Mouse (Mus musculus) liver, embryonic 15.5 days (tissue): ENCODE results near the gene Bpifc. TPM values are rescaled to one million over a fixed set of nuclear protein-coding genes. Genes with fewer than 3 reads are reported as not detected.

Source experiments
- ATAC-seq: fragments of 200-750 bp; cut with Nextera tagmentation; 2 replicates; pipeline ENCODE4 v1.8.0; 2017; ENCODE audit warnings: moderate number of reproducible peaks, mild to moderate bottlenecking, moderate library complexity; ENCODE audit not compliant: insufficient read depth
- H3K27ac ChIP-seq: fragments of 300-500 bp; sonication (generic); replicated peaks from 2 replicates; pipeline ENCODE4 v1.5.1; 2015; ENCODE audit warnings: mild to moderate bottlenecking, inconsistent platforms
- H3K27me3 ChIP-seq: fragments of 300-500 bp; sonication (generic); 2 replicates; pipeline ENCODE4 v1.6.1; 2015; ENCODE audit warnings: mild to moderate bottlenecking, inconsistent platforms
- H3K36me3 ChIP-seq: fragments of 300-500 bp; sonication (generic); replicated peaks from 2 replicates; pipeline ENCODE4 v1.6.1; 2015; ENCODE audit warnings: moderate library complexity, mild to moderate bottlenecking, inconsistent platforms
- H3K4me1 ChIP-seq: fragments of 300-500 bp; sonication (generic); replicated peaks from 2 replicates; pipeline ENCODE4 v1.6.1; 2015; ENCODE audit warnings: inconsistent platforms
- H3K4me2 ChIP-seq: fragments of 300-500 bp; sonication (generic); 2 replicates; pipeline ENCODE4 v1.6.1; 2015; ENCODE audit warnings: moderate library complexity, mild to moderate bottlenecking, inconsistent platforms
- H3K4me3 ChIP-seq: fragments of 300-500 bp; sonication (generic); replicated peaks from 2 replicates; pipeline ENCODE4 v1.5.1; 2015; ENCODE audit warnings: mild to moderate bottlenecking, inconsistent platforms
- H3K9ac ChIP-seq: fragments of 300-500 bp; sonication (generic); 2 replicates; pipeline ENCODE4 v1.6.1; 2015; ENCODE audit warnings: moderate library complexity, mild to moderate bottlenecking, inconsistent platforms
- H3K9me3 ChIP-seq: fragments of 300-500 bp; sonication (generic); replicated peaks from 2 replicates; pipeline ENCODE4 v1.6.1; 2016; ENCODE audit warnings: inconsistent platforms
- WGBS: fragments of 180-500 bp; shearing (Covaris S2); methylation state at CpG from one replicate; pipeline ENCODE4 v1.1.7; 2015; ENCODE audit warnings: mixed read lengths; ENCODE audit not compliant: insufficient replicate concordance; 5-methylcytosine and 5-hydroxymethylcytosine counted together
- polyA plus RNA-seq: library from polyadenylated mRNA; unstranded; fragments of >200 nt; fragmentation: Nextera tagmentation; extraction: Ambion mirVana; gene quantifications from 2 replicates; pipeline ENCODE4 v1.2.1, GENCODE M21; 2015

The Bpifc gene
- polyA plus RNA-seq, 1 experiment from 2014 or later, result 0.03 TPM

DNA sequence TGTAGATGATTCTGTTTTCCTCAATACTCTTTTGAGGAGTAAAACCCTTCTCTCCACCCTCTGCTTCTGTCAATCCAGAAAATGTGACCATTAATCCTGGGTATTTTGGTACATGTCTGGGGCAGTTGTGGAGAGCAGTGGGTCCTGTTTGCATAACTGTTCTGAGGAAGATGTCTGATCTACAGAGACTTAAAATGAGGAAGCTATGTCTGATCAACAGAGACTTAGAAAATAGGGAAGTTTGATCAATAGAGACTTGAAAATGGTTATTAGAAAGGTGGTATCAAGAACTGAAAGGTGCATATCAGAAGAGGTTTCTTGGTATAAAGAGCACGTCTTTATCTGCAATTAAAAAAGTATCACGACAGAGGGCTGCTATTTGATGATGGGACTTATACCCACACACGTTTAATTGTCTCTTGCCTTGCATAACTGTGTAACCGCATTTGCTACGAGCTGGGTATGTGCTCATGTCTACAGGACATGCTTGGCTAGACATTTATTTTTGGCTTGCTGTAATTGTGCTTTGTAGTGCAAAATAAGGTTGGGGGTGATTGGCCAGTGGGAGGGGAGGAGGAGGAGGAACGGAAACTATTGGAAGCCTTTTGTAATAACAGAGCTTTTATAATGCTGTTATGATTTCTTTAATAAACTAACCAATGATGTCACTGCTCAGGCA lies 59.8 kb downstream of the Bpifc start:
- H3K27me3 ChIP-seq, result no peaks in the 10 kb centered on the region
- H3K9me3 ChIP-seq, result no peaks in the 10 kb centered on the region
- H3K4me2 ChIP-seq, result no peak overlapping the region
- ATAC-seq, result no peak
- WGBS, result 72% methylated on average over 6 of the region's 6 CpGs
- H3K4me1 ChIP-seq, result peaks cover 6% of the 10 kb centered on the region
- H3K36me3 ChIP-seq, result peaks cover 83% of the 10 kb centered on the region
- H3K4me3 ChIP-seq, result no peak overlapping the region
- no peak overlapping the region for H3K27ac ChIP-seq
- no peak overlapping the region for H3K9ac ChIP-seq

GRCm38 (mm10) chr10:85948483-85949196 lies 63.1 kb downstream of the Bpifc start:
- no peak for ATAC-seq
- Histone ChIP-seq H3K27ac (no peak overlapping the region), H3K36me3 (peaks cover 93% of the 10 kb centered on the region), H3K4me3 (no peak overlapping the region), H3K9me3 (no peaks in the 10 kb centered on the region), H3K4me2 (no peak overlapping the region), H3K4me1 (no peaks in the 10 kb centered on the region), H3K27me3 (no peaks in the 10 kb centered on the region), H3K9ac (no peak overlapping the region)
- 85% methylated on average over 8 of the region's 8 CpGs for WGBS

DNA sequence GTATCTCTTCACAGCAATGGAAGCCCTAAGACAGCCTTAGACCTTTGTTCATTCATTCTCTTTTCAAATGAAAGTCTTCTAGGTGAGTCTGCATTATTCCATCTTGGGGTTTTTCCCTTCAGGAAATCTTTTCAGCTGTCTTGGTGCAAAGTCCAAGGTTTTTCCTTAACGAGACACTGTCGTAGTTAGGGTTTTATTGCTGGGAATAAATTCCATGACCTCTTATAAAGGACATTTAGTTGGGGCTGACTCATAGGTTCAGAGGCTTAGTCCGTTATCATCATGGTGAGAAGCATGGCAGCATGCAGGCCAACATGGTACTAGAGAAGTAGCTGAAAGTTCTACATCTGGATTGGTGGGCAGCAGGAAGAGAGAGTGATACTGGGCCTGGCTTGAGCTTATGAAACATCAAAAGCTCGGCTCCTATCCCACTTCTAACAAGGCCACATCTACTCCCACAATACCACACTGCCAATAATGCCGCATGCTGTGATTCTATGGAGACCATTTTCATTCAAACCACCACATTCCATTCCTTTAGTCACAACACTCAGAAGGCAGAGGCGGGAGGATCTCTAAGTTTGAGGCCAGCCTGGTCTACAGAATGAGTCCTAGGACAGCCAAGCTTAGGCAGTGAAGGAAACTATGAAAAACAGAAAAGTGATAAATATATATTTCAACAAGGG lies 75.3 kb downstream of the Bpifc start:
- no peak for ATAC-seq
- H3K9ac ChIP-seq, result no peak overlapping the region
- 80% methylated on average over 6 of the region's 6 CpGs for WGBS
- H3K27me3 ChIP-seq, result peaks cover 2% of the 10 kb centered on the region; the same call in 1 of the 2 replicates
- no peak overlapping the region for H3K27ac ChIP-seq
- no peak overlapping the region for H3K4me3 ChIP-seq
- H3K4me2 ChIP-seq, result no peak overlapping the region
- H3K36me3 ChIP-seq, result peaks cover 52% of the 10 kb centered on the region
- no peaks in the 10 kb centered on the region for H3K9me3 ChIP-seq
- H3K4me1 ChIP-seq, result no peaks in the 10 kb centered on the region

GRCm38 (mm10) chr10:85929962-85930361 lies 81.7 kb downstream of the Bpifc start:
- WGBS, result 66% methylated on average over 11 of the region's 11 CpGs
- no peak overlapping the region for H3K4me3 ChIP-seq
- no peaks in the 10 kb centered on the region for H3K9me3 ChIP-seq
- H3K27me3 ChIP-seq, result peaks cover 55% of the 10 kb centered on the region
- no peak overlapping the region for H3K9ac ChIP-seq
- no peak overlapping the region for H3K27ac ChIP-seq
- no peak for ATAC-seq
- H3K4me1 ChIP-seq, result peaks cover 11% of the 10 kb centered on the region
- H3K36me3 ChIP-seq, result no peaks in the 10 kb centered on the region
- no peak overlapping the region for H3K4me2 ChIP-seq

DNA sequence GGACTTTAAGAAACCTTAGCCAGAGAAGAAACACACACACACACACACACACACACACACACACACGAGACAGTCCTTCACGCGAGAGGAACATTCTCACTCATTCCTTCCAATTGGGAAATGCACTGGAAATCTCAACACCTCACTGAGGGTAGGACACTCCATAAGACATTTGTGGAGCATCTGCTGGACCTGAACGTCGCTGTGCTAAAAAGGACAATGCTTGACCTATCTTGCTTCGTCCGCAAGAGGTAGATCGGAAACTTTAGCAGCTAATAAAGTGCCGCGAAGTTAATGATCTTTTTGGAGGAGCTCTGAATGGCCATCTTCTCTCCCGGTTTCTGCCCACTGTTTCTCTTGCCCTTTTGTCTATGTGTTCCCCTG lies 82.5 kb downstream of the Bpifc start:
- no peaks in the 10 kb centered on the region for H3K36me3 ChIP-seq
- H3K4me2 ChIP-seq, result no peak overlapping the region
- H3K27ac ChIP-seq, result no peak overlapping the region
- H3K4me3 ChIP-seq, result no peak overlapping the region
- no peaks in the 10 kb centered on the region for H3K9me3 ChIP-seq
- H3K4me1 ChIP-seq, result peaks cover 11% of the 10 kb centered on the region
- no peak for ATAC-seq
- 46% methylated on average over 11 of the region's 11 CpGs for WGBS
- H3K9ac ChIP-seq, result no peak overlapping the region
- peaks cover 55% of the 10 kb centered on the region for H3K27me3 ChIP-seq

DNA sequence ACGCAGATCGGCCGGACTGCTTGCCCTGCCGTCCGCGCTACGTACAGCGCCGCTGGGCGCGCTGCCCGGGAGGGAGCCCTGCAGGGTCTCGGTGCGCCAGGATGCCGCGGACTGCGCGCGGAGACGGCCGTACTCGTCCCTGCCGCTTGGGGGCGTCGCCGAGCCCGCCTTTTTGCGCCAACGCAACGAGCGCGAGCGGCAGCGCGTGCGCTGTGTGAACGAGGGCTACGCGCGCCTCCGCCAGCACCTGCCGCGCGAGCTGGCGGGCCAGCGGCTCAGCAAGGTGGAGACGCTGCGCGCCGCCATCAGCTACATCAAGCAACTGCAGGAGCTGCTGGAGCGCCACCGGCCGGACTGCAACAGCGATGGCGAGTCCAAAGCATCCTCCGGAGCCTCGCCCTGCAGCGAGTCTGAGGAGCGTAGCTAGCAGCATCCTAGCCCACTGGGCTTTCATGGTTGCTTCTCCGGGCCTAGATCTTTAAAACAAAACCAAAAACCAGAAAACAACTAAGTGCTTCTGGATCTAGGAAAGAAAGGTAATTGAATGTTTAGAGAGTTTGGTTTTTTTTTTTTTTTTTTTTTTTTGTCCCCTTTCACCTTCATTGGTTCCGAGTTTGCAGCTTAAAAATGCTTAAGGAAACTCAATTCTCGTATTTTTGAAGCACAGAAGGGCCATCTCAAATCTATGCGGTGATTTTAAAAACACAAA lies 83.0 kb downstream of the Bpifc start:
- H3K4me2 ChIP-seq, result peak overlapping the region; percentile 79
- H3K36me3 ChIP-seq, result no peaks in the 10 kb centered on the region
- no peak; the same call in 1 of the 2 replicates for ATAC-seq
- peaks cover 60% of the 10 kb centered on the region for H3K27me3 ChIP-seq
- H3K9ac ChIP-seq, result no peak overlapping the region; the same call in 1 of the 2 replicates
- no peak overlapping the region for H3K27ac ChIP-seq
- peak overlapping the region; percentile 52 for H3K4me3 ChIP-seq
- H3K9me3 ChIP-seq, result no peaks in the 10 kb centered on the region
- peaks cover 11% of the 10 kb centered on the region for H3K4me1 ChIP-seq
- WGBS, result 1% methylated on average over 60 of the region's 63 CpGs

DNA sequence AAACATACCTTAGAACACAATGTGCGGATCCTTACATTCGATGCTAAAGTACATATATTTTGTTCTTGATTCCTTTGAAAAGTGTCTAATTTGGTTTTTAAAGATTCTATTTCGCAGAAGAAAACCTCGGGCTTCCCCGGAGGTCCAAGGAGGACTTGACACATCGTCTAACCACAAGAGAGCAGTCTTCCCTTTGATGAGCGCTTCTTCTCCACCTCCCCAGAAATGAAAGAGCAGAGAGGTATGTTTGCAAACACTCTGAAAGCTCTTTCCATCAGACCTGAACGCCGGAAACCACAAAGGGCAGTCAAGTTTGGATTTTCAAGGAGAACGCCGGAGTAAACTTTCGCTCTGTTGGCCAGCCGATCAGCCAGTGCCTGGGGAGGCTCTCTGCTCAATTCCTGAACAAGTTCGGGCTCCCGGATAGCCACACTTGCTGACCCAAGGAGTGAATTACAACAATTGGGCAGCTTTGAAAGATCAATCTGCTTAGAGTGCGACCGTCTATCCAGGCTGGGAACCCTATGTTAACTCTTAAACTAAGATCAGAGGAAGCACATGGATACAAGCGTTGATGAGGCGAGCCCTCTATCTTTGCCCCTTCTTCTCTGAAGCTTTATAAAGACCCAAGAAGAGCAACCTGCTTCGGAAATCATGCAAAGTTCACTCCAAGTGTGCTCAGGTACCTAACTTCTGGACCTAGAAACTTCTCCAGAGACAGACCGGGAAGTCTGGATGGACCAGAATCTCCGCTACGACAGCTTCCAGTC lies 83.8 kb downstream of the Bpifc start, which contains the start of gene Ascl4:
Ascl4 (plus strand) TSS at position 6 of the 770 bp plus-strand sequence.
- peak within 1 kb of the TSS; percentile 79 for H3K4me2 ChIP-seq
- no peak within 1 kb of the TSS; the same call in 1 of the 2 replicates for H3K9ac ChIP-seq
- H3K27me3 ChIP-seq, result peaks cover 67% of the 10 kb centered on the region
- H3K4me3 ChIP-seq, result peak within 1 kb of the TSS; percentile 52
- no peak within 1 kb of the TSS for H3K27ac ChIP-seq
- H3K4me1 ChIP-seq, result peaks cover 11% of the 10 kb centered on the region
- no peaks in the 10 kb centered on the region for H3K36me3 ChIP-seq
- no peak for ATAC-seq
- no peaks in the 10 kb centered on the region for H3K9me3 ChIP-seq
- WGBS, result 2% methylated on average over 23 of the region's 23 CpGs

- no peaks in the 10 kb centered on the region for H3K9me3 ChIP-seq
- peak within 1 kb of the TSS; percentile 78 for H3K4me3 ChIP-seq
- under 1% methylated on average over 79 of the region's 90 CpGs for WGBS
- H3K27ac ChIP-seq, result peak within 1 kb of the TSS; percentile 90
- peaks cover 25% of the 10 kb centered on the region for H3K36me3 ChIP-seq
- ATAC-seq, result peak; percentile 98
- H3K9ac ChIP-seq, result peak within 1 kb of the TSS; percentile 82
- peaks cover 14% of the 10 kb centered on the region for H3K27me3 ChIP-seq
- H3K4me1 ChIP-seq, result peaks cover 27% of the 10 kb centered on the region
- peak within 1 kb of the TSS; percentile 96 for H3K4me2 ChIP-seq
Measured at GRCm38 (mm10) chr10:85916498-85917309, 95.0 kb downstream of the Bpifc start, which contains the start of gene Prdm4. TSS of gene Prdm4 (minus strand) at chr10:85917142.
